Mouse (Mus musculus) A20 (cell line): Measurements from ENCODE around the gene Fcnb.

Experiments used
- DNase-seq: peaks from one replicate; pipeline ENCODE4 v3.0.0-alpha.2; 2011; ENCODE audit warnings: low read depth, low spot score

Gene Fcnb

GRCm38 (mm10) chr2:28084768-28085167 is at the start of gene Fcnb:
Gene Fcnb (minus strand): TSS chr2:28084885.
- no peak for DNase-seq

GRCm38 (mm10) chr2:28133833-28134232 is 49.1 kb upstream of the Fcnb start:
- no peak for DNase-seq

- DNase-seq: no peak
Observed at GRCm38 (mm10) chr2:28132117-28132516, 47.4 kb upstream of the Fcnb start.

DNA sequence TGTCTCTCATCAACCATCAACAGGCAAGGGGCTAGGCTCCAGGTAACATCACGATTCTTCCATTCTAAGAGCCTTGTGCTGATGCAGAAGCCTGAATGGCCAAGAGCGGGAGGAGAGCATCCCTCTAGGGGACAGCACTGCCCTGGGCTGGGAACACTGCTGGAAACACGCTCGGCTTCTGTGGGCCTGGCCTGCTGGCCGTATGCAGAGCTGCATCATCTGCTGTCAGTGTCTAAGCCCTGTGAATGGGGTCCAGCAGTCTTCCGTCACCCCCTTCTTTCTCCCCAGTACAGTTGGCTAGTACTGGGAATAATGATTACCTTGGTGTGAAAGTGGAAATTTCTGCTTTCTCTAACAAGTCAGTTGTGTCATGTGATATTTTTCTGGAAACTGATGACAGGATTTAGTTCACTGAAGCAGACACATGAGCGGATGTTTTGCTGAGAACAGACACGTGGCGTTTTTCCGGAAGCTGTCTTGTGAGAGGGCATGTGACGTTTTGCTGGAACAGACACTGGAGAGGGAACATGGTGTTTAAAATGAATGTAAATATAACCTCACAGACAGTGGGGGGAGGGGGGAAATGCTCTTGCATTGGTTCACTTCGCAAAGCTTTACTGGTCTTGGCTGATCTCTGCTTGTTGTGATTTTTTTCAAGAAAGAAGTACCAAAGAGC is 42.2 kb upstream of the Fcnb start:
- no peak for DNase-seq

DNA sequence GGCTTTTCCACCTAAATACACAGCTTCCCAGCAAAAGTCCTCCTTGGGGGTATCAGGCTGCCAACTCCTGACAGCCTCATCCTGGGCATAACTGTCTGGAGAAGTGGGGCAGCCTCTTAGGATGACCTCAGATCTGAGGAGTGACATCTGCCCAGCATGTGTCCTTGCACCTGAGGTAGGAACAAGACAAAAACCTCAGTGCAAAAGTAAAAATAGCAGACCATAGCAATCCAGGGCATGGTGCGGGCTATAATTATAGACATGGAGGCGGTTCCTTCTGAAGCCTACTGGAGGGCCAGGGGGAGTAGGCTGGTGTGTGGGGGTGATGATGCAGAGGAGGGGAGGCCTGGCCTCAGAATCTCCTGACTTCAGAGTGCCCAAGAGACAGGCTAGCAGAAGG is 39.2 kb upstream of the Fcnb start:
- no peak for DNase-seq

GRCm38 (mm10) chr2:28121309-28121708 is 36.6 kb upstream of the Fcnb start:
- no peak for DNase-seq

DNA sequence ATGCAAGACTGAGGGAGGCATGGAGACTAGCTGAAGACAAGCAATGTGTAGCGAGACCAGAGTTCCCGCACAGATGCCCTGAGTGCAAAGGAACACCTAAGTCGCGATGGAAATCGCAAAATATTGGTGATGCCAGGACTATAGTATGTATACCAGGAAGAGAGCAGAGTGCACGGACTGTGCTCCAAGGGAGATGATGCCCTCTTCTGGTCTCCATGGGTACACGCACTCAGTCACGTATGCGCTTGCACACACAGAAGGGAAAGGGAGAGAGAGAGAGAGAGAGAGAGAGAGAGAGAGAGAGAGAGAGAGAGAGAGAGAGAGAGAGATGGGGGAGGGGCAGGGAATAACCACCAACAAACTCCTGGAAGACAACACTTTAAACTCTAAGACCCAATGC is 35.7 kb upstream of the Fcnb start:
- peak; percentile 3 for DNase-seq

- no peak for DNase-seq
Observed at GRCm38 (mm10) chr2:28118518-28119116, 33.9 kb upstream of the Fcnb start.

DNA sequence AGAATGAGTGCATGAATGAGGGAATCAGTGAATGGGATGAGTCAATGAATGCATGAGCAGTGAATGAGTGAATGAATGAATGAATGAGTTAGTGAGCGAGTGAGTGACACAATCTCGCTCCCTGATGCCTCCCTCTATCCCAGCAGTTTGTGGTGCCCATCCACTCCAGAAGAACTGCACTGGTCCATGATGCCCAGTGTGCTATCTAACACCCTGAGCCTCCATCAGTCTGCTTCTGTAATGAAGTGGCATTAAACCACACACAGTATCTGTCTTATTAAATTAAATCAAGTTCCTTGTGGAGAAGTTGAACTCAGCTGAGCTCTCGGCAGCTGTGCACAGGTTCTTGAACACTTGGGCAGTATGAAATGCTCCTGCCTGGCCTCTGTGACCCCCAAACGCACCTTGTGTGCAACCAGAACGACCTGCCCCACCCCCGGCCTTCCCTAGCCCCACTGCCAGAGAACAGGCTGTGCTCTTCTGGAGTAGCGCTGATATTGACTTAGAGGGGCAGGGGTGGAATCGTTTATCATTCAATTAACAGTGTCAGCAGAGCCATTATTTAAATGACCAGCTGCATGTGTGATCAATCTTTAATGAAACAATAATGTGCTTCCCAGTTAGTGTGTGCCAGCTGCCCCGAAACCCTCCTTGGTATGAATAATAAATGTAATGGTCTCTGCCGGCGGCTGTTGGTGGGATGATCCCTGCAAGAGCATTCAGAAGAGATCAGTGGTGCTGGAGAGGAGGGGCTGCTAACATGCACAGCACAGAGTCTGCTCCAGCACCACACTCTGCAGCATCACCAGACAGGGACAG is 33.0 kb upstream of the Fcnb start:
- DNase-seq: no peak

- DNase-seq: no peak
Observed at GRCm38 (mm10) chr2:28108763-28109162, 24.1 kb upstream of the Fcnb start.

DNA sequence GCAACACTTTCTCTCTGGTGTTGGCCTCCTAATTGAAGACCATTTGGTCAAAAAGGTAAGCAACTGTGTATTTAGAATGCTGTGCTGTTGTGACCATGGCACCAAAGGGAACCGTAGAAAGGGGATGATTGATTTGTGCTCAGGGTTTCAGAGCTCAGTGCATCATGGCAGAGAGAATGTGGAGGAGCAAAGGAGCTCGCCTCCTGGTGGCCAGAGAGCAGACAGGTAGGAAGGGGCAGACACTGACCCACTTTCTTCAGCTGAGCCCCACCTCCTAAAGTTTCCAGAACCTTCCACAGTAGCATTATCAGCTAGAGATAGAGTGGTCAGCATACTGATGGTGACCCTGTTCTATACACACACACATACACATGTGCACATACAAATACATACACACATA is 21.3 kb upstream of the Fcnb start:
- DNase-seq: peak; percentile 5

- DNase-seq: no peak
Observed at GRCm38 (mm10) chr2:28103653-28104052, 19.0 kb upstream of the Fcnb start.

GRCm38 (mm10) chr2:28101892-28102291 is 17.2 kb upstream of the Fcnb start:
- no peak for DNase-seq

DNA sequence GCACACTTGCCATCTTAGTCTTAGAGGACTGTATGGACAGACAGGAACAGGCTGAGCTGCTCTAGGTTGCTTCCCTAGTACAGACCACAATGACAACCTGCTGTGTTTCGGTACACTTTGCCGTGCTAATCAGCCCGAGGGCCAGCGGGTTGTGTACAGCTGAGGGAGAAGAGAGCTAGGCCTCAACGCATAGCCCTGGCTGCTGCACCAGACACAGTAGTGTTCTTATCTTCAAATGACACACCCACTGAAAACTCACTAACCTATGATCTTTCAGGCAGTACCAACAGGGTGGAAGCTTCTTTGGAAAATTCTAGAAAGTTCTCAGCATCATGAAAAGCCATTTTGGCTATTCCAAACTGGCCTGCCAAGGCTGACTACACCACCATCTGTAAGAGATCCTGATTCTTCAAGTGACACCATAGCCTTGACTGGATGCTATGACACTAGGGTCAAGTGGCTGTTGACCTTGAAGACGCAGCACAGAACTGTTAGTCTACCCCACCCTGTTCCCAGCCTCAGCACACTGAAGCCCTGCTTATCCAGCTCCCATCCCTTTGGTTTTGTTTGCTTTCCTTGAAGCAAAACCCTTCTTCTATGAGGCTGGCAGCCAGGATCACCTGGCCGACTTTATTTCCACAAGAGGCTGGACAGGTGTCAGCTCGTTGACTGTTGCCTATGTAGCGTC is 16.3 kb upstream of the Fcnb start:
- no peak for DNase-seq

- DNase-seq: no peak
Observed at GRCm38 (mm10) chr2:28098547-28099505, 14.1 kb upstream of the Fcnb start.

GRCm38 (mm10) chr2:28096751-28097309 is 12.1 kb upstream of the Fcnb start:
- no peak for DNase-seq

DNA sequence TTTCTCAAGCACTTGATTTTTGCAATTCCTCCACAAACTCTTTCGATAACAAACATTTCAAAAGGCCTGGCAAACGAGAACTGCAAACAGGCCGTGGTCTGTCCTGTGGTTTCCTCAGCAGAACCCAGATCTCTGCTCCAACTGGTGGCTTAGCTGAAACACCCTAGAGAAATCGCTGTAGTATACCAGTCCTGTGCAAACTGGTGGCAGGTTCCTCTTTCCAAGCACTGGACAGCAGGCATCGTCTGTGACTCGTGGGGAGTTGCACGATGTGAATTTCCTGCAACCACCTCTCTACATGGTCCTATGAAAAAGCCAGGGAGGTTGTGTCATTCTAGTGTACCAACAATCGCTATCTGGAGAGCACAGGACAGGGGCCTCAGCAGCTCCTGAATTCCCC is 7.4 kb upstream of the Fcnb start:
- no peak for DNase-seq

GRCm38 (mm10) chr2:28091042-28091441 is 6.4 kb upstream of the Fcnb start:
- DNase-seq: no peak

- DNase-seq: no peak
Observed at GRCm38 (mm10) chr2:28090299-28091008, 5.8 kb upstream of the Fcnb start.

DNA sequence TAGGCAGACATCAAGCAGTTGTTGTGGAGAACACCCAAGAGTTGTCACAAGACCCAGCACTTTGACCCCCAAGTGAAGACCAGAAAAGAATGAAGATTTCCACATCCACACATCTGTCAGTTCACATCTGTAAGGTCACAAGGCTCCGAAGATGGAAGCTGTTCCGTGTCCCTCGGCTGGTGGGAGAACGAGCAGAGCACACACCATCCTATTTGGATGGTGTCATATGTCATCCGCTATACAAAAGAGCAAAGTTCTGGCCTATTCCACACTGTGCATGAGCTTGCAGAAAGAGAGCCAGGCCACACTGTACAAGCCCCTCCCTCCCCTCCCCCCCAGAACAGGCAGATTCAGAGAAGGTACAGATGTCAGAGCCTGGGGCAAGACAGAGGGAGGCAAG is 4.4 kb upstream of the Fcnb start:
- no peak for DNase-seq
